Comparison of ENCODE assay signal across 12 mouse cellular contexts in genomic region chr14:54258131-54258670, GRCm38 (mm10). TPM values are rescaled to one million over a fixed set of nuclear protein-coding genes. Genes with fewer than 3 reads are reported as not detected.
DNase-seq lines count a peak whose midpoint lies in the region; ATAC-seq lines count a peak whose summit lies in the region.
"Had no signal": no experiment of that assay in that cellular context is flagged by ENCODE, and none has a peak within 500 bp of the region (broad histone marks: within the 10 kb centered on the region; RNA-seq: fewer than 3 reads in every experiment).

No protein-coding gene starts in this region.

- DNase-seq in heart, adult 18-20 months, result no peak
- no peak for DNase-seq in neural tube, embryonic 10.5 days (ENCODE audit: extremely low spot score, low spot score)
- peak; percentile 28 for DNase-seq in liver, embryonic 11.5 days (ENCODE audit: low spot score)
- no peak for DNase-seq in urinary bladder, postnatal 25 days (ENCODE audit: low spot score)
- DNase-seq in layer of hippocampus, adult 9-11 months, result no peak
- DNase-seq in gastrocnemius, postnatal 25 days, result no peak

- H3K27ac ChIP-seq in heart, embryonic 12.5 days (ENCODE audit: poor library complexity, severe bottlenecking), result no peak overlapping the region
- no peak overlapping the region for H3K27ac ChIP-seq in neural tube, embryonic 12.5 days
- no peak overlapping the region for H3K27ac ChIP-seq in liver, embryonic 11.5 days (ENCODE audit: low read depth, low read length)

- no peaks in the 10 kb centered on the region for H3K27me3 ChIP-seq in heart, embryonic 12.5 days (replicated peaks)
- 0 out of 2 replicates have a peak, but pooled peaks cover 3% of the 10 kb centered on the region for H3K27me3 ChIP-seq in neural tube, embryonic 12.5 days (replicated peaks)
- no peaks in the 10 kb centered on the region for H3K27me3 ChIP-seq in liver, embryonic 11.5 days (replicated peaks; ENCODE audit: control insufficient read depth, insufficient read depth, low read length)

- H3K9me3 ChIP-seq in heart, embryonic 12.5 days (replicated peaks), result no peaks in the 10 kb centered on the region
- H3K9me3 ChIP-seq in neural tube, embryonic 12.5 days, result no peaks in the 10 kb centered on the region
- H3K9me3 ChIP-seq in liver, embryonic 11.5 days (ENCODE audit: control insufficient read depth, low read length), result no peaks in the 10 kb centered on the region

- H3K9ac ChIP-seq in heart, embryonic 12.5 days, result no peak overlapping the region
- H3K9ac ChIP-seq in neural tube, embryonic 12.5 days, result no peak overlapping the region
- no peak overlapping the region for H3K9ac ChIP-seq in liver, embryonic 11.5 days (ENCODE audit: low read depth, low read length)

- 59% methylated on average over 7 of the region's 7 CpGs for WGBS in heart, embryonic 12.5 days
- 68% methylated on average over 7 of the region's 7 CpGs for WGBS in neural tube, embryonic 12.5 days
- 60% methylated on average over 7 of the region's 7 CpGs for WGBS in liver, embryonic 11.5 days

- no peak for ATAC-seq in heart, embryonic 12.5 days (ENCODE audit: insufficient number of reproducible peaks, low FRiP score)
- no peak for ATAC-seq in neural tube, embryonic 12.5 days (ENCODE audit: low FRiP score, low read depth)
- ATAC-seq in liver, embryonic 11.5 days (replicated peaks; ENCODE audit: low FRiP score), result no peak

- H3K4me2 ChIP-seq in heart, embryonic 12.5 days, result peak overlapping the region; percentile 83
- peak overlapping the region; percentile 78; the same call in 1 of the 2 replicates for H3K4me2 ChIP-seq in neural tube, embryonic 12.5 days (replicated peaks)
- H3K4me2 ChIP-seq in liver, embryonic 11.5 days, result peak overlapping the region; percentile 90

- peak overlapping the region; percentile 77; the same call in 1 of the 2 replicates for H3K4me3 ChIP-seq in heart, embryonic 12.5 days
- no peak overlapping the region for H3K4me3 ChIP-seq in neural tube, embryonic 12.5 days
- no peak overlapping the region for H3K4me3 ChIP-seq in liver, embryonic 11.5 days (ENCODE audit: low read depth, low read length)

- H3K36me3 ChIP-seq in heart, embryonic 12.5 days, result peaks cover 12% of the 10 kb centered on the region
- H3K36me3 ChIP-seq in neural tube, embryonic 12.5 days, result peaks cover 7% of the 10 kb centered on the region; the same call in 1 of the 2 replicates
- no peaks in the 10 kb centered on the region for H3K36me3 ChIP-seq in liver, embryonic 11.5 days (ENCODE audit: control insufficient read depth, insufficient read depth, low read length)

- H3K4me1 ChIP-seq in heart, embryonic 12.5 days (replicated peaks), result peaks cover 38% of the 10 kb centered on the region
- peaks cover 12% of the 10 kb centered on the region for H3K4me1 ChIP-seq in neural tube, embryonic 12.5 days
- H3K4me1 ChIP-seq in liver, embryonic 11.5 days (replicated peaks; ENCODE audit: control insufficient read depth, insufficient read depth, low read length), result peaks cover 16% of the 10 kb centered on the region

RNA-seq across cellular contexts. Expression of gene Abhd4, which starts 4.2 kb away (rescaled TPM):
- 87.6 and 90.2 TPM in 2 replicates for polyA plus RNA-seq in heart, embryonic 12.5 days (2016; fragmentation: Nextera tagmentation; extraction: Ambion mirVana)
- 10 to 100 TPM; 38.2 to 43.4 TPM for total RNA-seq in heart, adult 18-20 months (2021)
- polyA plus RNA-seq in neural tube, embryonic 12.5 days (2016; fragmentation: Nextera tagmentation; extraction: Ambion mirVana), result 45.1 and 48.7 TPM in 2 replicates
- polyA plus RNA-seq in liver, embryonic 11.5 days (2014; fragmentation: Nextera tagmentation; extraction: Ambion mirVana), result 27.6 and 28.2 TPM in 2 replicates
- 10 to 100 TPM; 17.6 to 17.9 TPM for total RNA-seq in gastrocnemius, postnatal 25 days (2021)

RNA-seq across cellular contexts. Expression of gene Dad1, which starts 4.3 kb away (rescaled TPM):
- 365 and 374 TPM in 2 replicates for polyA plus RNA-seq in heart, embryonic 12.5 days (2016; fragmentation: Nextera tagmentation; extraction: Ambion mirVana)
- total RNA-seq in heart, adult 18-20 months (2021), result 100 to 1,000 TPM; 107 to 112 TPM
- polyA plus RNA-seq in neural tube, embryonic 12.5 days (2016; fragmentation: Nextera tagmentation; extraction: Ambion mirVana), result 270 and 281 TPM in 2 replicates
- polyA plus RNA-seq in liver, embryonic 11.5 days (2014; fragmentation: Nextera tagmentation; extraction: Ambion mirVana), result 309 and 312 TPM in 2 replicates
- 10 to 100 TPM; 61.6 to 75.4 TPM for total RNA-seq in gastrocnemius, postnatal 25 days (2021)

RNA-seq across cellular contexts. Expression of gene Olfr49, which starts 26.5 kb away (rescaled TPM):
- polyA plus RNA-seq in heart, embryonic 12.5 days (2016; fragmentation: Nextera tagmentation; extraction: Ambion mirVana), result not detected in 2 replicates
- total RNA-seq in heart, adult 18-20 months (2021), result not detected
- polyA plus RNA-seq in neural tube, embryonic 12.5 days (2016; fragmentation: Nextera tagmentation; extraction: Ambion mirVana), result not detected in 2 replicates
- not detected in 2 replicates for polyA plus RNA-seq in liver, embryonic 11.5 days (2014; fragmentation: Nextera tagmentation; extraction: Ambion mirVana)
- not detected for total RNA-seq in gastrocnemius, postnatal 25 days (2021)
- total RNA-seq: heart, postnatal 10 days; midbrain, postnatal 0 days had no signal
- polyA plus RNA-seq: forebrain, embryonic 14.5 days; limb, embryonic 11.5 days; midbrain, postnatal 0 days had no signal
